Mouse (Mus musculus) neural tube, embryonic 12.5 days (tissue): ENCODE results near the gene Timmdc1. TPM values are rescaled to one million over a fixed set of nuclear protein-coding genes. Genes with fewer than 3 reads are reported as not detected.
A peak's percentile ranks its signal among the peaks of the same experiment; 100 is the strongest.

ENCODE experiments used
- ATAC-seq: fragments of 200-750 bp; cut with Nextera tagmentation; 2 replicates; pipeline ENCODE4 v1.8.0; 2017; ENCODE audit warnings: low read depth, mild to moderate bottlenecking, moderate TSS enrichment, moderate library complexity; ENCODE audit not compliant: low FRiP score
- H3K27ac ChIP-seq: fragments of 300-500 bp; sonication (generic); 2 replicates; pipeline ENCODE4 v1.5.1; 2016
- H3K27me3 ChIP-seq: fragments of 300-500 bp; sonication (generic); replicated peaks from 2 replicates; pipeline ENCODE4 v1.6.1; 2016; ENCODE audit warnings: mild to moderate bottlenecking
- H3K36me3 ChIP-seq: fragments of 300-500 bp; sonication (generic); 2 replicates; pipeline ENCODE4 v1.6.1; 2016; ENCODE audit warnings: mild to moderate bottlenecking
- H3K4me1 ChIP-seq: fragments of 300-500 bp; sonication (generic); 2 replicates; pipeline ENCODE4 v1.6.1; 2016
- H3K4me2 ChIP-seq: fragments of 300-500 bp; sonication (generic); replicated peaks from 2 replicates; pipeline ENCODE4 v1.6.1; 2016; ENCODE audit warnings: mild to moderate bottlenecking
- H3K4me3 ChIP-seq: fragments of 300-500 bp; sonication (generic); 2 replicates; pipeline ENCODE4 v1.5.1; 2016
- H3K9ac ChIP-seq: fragments of 300-500 bp; sonication (generic); 2 replicates; pipeline ENCODE4 v1.6.1; 2016; ENCODE audit warnings: mild to moderate bottlenecking
- H3K9me3 ChIP-seq: fragments of 300-500 bp; sonication (generic); 2 replicates; pipeline ENCODE4 v1.6.1; 2016; ENCODE audit warnings: mild to moderate bottlenecking
- WGBS: fragments of 180-500 bp; shearing (Covaris S2); methylation state at CpG from one replicate; pipeline ENCODE4 v1.1.7; 2016; 5-methylcytosine and 5-hydroxymethylcytosine counted together
- polyA plus RNA-seq: library from polyadenylated mRNA; unstranded; fragments of >200 nt; fragmentation: Nextera tagmentation; extraction: Ambion mirVana; gene quantifications from 2 replicates; pipeline ENCODE4 v1.2.1, GENCODE M21; 2016

Timmdc1 gene
- polyA plus RNA-seq, 1 experiment from 2014 or later = 31.6 TPM

- no peaks in the 10 kb centered on the region for H3K36me3 ChIP-seq
- WGBS = 50% methylated on average over 11 of the region's 11 CpGs
- ATAC-seq = no peak
- H3K9me3 ChIP-seq = no peaks in the 10 kb centered on the region
- no peak overlapping the region for H3K9ac ChIP-seq
- no peak overlapping the region for H3K4me3 ChIP-seq
- H3K27me3 ChIP-seq = no peaks in the 10 kb centered on the region
- H3K4me1 ChIP-seq = peaks cover 2% of the 10 kb centered on the region; the same call in 1 of the 2 replicates
- H3K4me2 ChIP-seq = no peak overlapping the region
- H3K27ac ChIP-seq = no peak overlapping the region
Measured at GRCm38 (mm10) chr16:38456812-38457567, 65.5 kb downstream of the Timmdc1 start.

DNA sequence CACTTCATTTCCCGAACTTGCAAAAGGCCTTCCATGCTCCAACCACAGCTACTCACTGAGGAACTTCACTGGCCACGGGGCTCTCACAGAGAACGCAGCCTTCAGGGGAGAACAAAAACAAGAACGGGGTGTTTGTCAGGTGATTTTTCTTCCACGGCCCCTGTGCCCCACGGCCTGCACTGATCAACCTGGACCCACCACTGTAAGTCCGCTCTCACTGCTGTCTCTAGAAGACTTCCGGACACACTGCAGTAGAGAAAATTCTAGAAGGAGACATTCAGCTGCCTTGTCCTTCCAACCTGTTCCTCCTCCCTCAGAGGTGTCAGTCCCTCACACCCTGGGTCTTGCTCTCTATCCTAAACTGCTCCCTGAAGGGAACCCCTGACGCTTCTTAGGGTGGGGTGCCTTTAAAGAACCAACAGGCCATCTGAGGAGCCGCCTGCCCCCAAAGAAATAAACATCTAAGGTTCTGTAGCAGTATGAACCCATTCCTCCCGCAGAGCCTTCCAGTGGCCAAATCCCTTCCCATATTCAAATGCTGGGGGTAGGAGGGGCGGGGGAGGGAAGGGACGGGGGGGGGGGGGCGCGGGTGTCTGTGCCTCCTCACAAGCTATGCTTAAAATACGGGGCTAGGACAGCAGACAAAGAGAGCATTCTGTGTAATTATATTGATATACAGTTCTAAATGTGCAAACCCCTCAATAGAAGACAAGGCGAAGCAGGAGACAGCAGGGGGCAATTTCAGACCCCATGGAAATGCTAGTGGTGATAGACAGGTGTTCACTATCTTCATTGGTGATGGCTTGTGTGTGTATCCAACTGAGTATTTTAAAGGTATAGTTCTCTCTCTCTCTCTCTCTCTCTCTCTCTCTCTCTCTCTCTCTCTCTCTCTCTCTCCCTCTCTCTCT, 66.7 kb downstream of the Timmdc1 start, which contains the start of gene Cd80:
TSS of gene Cd80 (plus strand) at position 51 of the 908 bp plus-strand sequence.
- Histone ChIP-seq H3K4me2 (no peak within 1 kb of the TSS), H3K4me1 (peaks cover 11% of the 10 kb centered on the region)
- WGBS = 72% methylated on average over 17 of the region's 17 CpGs

GRCm38 (mm10) chr16:38454533-38455254, 67.8 kb downstream of the Timmdc1 start:
- H3K36me3 ChIP-seq = peaks cover 9% of the 10 kb centered on the region
- H3K9ac ChIP-seq = no peak overlapping the region
- H3K4me2 ChIP-seq = no peak overlapping the region
- H3K9me3 ChIP-seq = no peaks in the 10 kb centered on the region
- no peak overlapping the region for H3K27ac ChIP-seq
- H3K27me3 ChIP-seq = no peaks in the 10 kb centered on the region
- no peak for ATAC-seq
- no peak overlapping the region for H3K4me3 ChIP-seq
- peaks cover 11% of the 10 kb centered on the region for H3K4me1 ChIP-seq
- WGBS = 83% methylated on average over 11 of the region's 11 CpGs

More for the DNA sequence above, 66.7 kb downstream of the Timmdc1 start, which contains the start of gene Cd80:
- H3K9me3 ChIP-seq = no peaks in the 10 kb centered on the region
- no peak within 1 kb of the TSS for H3K9ac ChIP-seq
- no peaks in the 10 kb centered on the region for H3K27me3 ChIP-seq
- no peak within 1 kb of the TSS for H3K4me3 ChIP-seq
- H3K36me3 ChIP-seq = no peaks in the 10 kb centered on the region
- no peak for ATAC-seq
- H3K27ac ChIP-seq = no peak within 1 kb of the TSS

DNA sequence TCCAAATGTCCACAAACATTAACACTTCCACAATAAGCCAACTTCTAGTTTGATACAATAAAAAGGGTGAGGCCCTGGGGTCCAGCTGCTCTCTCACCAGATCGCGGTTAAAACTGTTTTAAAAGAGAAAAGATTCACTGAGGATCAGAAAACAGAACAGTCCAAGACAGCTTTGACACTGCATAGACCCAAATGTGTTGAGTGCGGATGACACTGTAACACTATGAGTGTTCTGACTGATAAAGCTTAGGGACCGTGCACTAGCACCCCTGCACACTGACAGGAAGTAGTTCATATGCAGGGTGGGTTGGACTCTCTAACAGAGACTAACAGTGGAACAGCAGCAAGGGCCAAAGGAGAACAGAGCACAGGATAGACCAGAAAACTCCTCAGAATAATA, 68.5 kb downstream of the Timmdc1 start:
- Histone ChIP-seq H3K4me3 (no peak overlapping the region), H3K27ac (no peak overlapping the region), H3K27me3 (no peaks in the 10 kb centered on the region), H3K9ac (no peak overlapping the region), H3K9me3 (no peaks in the 10 kb centered on the region), H3K4me2 (no peak overlapping the region), H3K4me1 (peaks cover 11% of the 10 kb centered on the region), H3K36me3 (peaks cover 12% of the 10 kb centered on the region)
- 87% methylated on average over 4 of the region's 4 CpGs for WGBS
- no peak for ATAC-seq

GRCm38 (mm10) chr16:38453203-38453553, 69.3 kb downstream of the Timmdc1 start:
- Histone ChIP-seq H3K9me3 (no peaks in the 10 kb centered on the region), H3K27ac (no peak overlapping the region), H3K4me1 (peaks cover 11% of the 10 kb centered on the region), H3K4me3 (peak overlapping the region; percentile 74), H3K9ac (peak overlapping the region; percentile 89), H3K27me3 (no peaks in the 10 kb centered on the region), H3K4me2 (peak overlapping the region; percentile 83), H3K36me3 (peaks cover 20% of the 10 kb centered on the region)
- ATAC-seq = no peak
- 24% methylated on average over 3 of the region's 3 CpGs for WGBS

- Histone ChIP-seq H3K9me3 (no peaks in the 10 kb centered on the region), H3K27ac (peak within 1 kb of the TSS; percentile 53; the same call in 1 of the 2 replicates), H3K4me1 (peaks cover 11% of the 10 kb centered on the region), H3K9ac (peak within 1 kb of the TSS; percentile 89), H3K4me2 (peak within 1 kb of the TSS; percentile 83), H3K36me3 (peaks cover 25% of the 10 kb centered on the region), H3K27me3 (no peaks in the 10 kb centered on the region), H3K4me3 (peak within 1 kb of the TSS; percentile 74)
- ATAC-seq = peak; percentile 95
- WGBS = under 1% methylated on average over 60 of the region's 61 CpGs
Measured at GRCm38 (mm10) chr16:38452442-38453202, 69.8 kb downstream of the Timmdc1 start, which contains the start of gene Adprh. TSS of gene Adprh (minus strand) at chr16:38452703.

GRCm38 (mm10) chr16:38451421-38452205, 70.8 kb downstream of the Timmdc1 start:
- Histone ChIP-seq H3K36me3 (peaks cover 35% of the 10 kb centered on the region), H3K27me3 (no peaks in the 10 kb centered on the region), H3K4me1 (peaks cover 11% of the 10 kb centered on the region), H3K9me3 (no peaks in the 10 kb centered on the region), H3K4me2 (peak overlapping the region; percentile 83), H3K9ac (peak overlapping the region; percentile 89), H3K27ac (no peak overlapping the region), H3K4me3 (peak overlapping the region; percentile 74)
- 49% methylated on average over 12 of the region's 12 CpGs for WGBS
- peak; percentile 35; the same call in 1 of the 2 replicates for ATAC-seq

- Histone ChIP-seq H3K27ac (no peak overlapping the region), H3K9me3 (no peaks in the 10 kb centered on the region), H3K36me3 (peaks cover 44% of the 10 kb centered on the region), H3K4me2 (no peak overlapping the region), H3K4me1 (peaks cover 11% of the 10 kb centered on the region), H3K4me3 (no peak overlapping the region), H3K27me3 (no peaks in the 10 kb centered on the region), H3K9ac (no peak overlapping the region)
- WGBS = 90% methylated on average over 7 of the region's 7 CpGs
- no peak for ATAC-seq
Measured at GRCm38 (mm10) chr16:38450707-38451106, 71.8 kb downstream of the Timmdc1 start.

GRCm38 (mm10) chr16:38448458-38448857, 74.0 kb downstream of the Timmdc1 start:
- no peaks in the 10 kb centered on the region for H3K27me3 ChIP-seq
- ATAC-seq = no peak
- H3K9me3 ChIP-seq = no peaks in the 10 kb centered on the region
- H3K4me1 ChIP-seq = peaks cover 11% of the 10 kb centered on the region
- no peak overlapping the region for H3K4me2 ChIP-seq
- no peak overlapping the region for H3K27ac ChIP-seq
- H3K9ac ChIP-seq = no peak overlapping the region
- no peak overlapping the region for H3K4me3 ChIP-seq
- peaks cover 66% of the 10 kb centered on the region for H3K36me3 ChIP-seq
- WGBS = 96% methylated on average over 12 of the region's 12 CpGs
